Mouse (Mus musculus) midbrain, embryonic 12.5 days (tissue): ENCODE measurements at regions not wholly inside any gene's neighbourhood (a gene's known extent, or its start where the extent isn't known, plus 50 kb on each side); places are given as distances from the start of the nearest gene placed in this dataset.

Experiments
- ATAC-seq: fragments of 200-750 bp; cut with Nextera tagmentation; 2 replicates; pipeline ENCODE4 v1.8.0; 2017; ENCODE audit warnings: low read depth, moderate TSS enrichment, moderate library complexity; ENCODE audit not compliant: low FRiP score
- H3K27ac ChIP-seq: fragments of 300-500 bp; sonication (generic); replicated peaks from 2 replicates; pipeline ENCODE4 v1.5.1; 2016; ENCODE audit warnings: mild to moderate bottlenecking
- H3K27me3 ChIP-seq: fragments of 300-500 bp; sonication (generic); 2 replicates; pipeline ENCODE4 v1.6.1; 2016; ENCODE audit warnings: mild to moderate bottlenecking
- H3K36me3 ChIP-seq: fragments of 300-500 bp; sonication (generic); 2 replicates; pipeline ENCODE4 v1.6.1; 2016
- H3K4me1 ChIP-seq: fragments of 300-500 bp; sonication (generic); 2 replicates; pipeline ENCODE4 v1.6.1; 2016
- H3K4me2 ChIP-seq: fragments of 300-500 bp; sonication (generic); replicated peaks from 2 replicates; pipeline ENCODE4 v1.6.1; 2016; ENCODE audit warnings: mild to moderate bottlenecking, moderate library complexity
- H3K4me3 ChIP-seq: fragments of 300-500 bp; sonication (generic); 2 replicates; pipeline ENCODE4 v1.5.1; 2016; ENCODE audit warnings: mild to moderate bottlenecking
- H3K9ac ChIP-seq: fragments of 300-500 bp; sonication (generic); replicated peaks from 2 replicates; pipeline ENCODE4 v1.6.1; 2016; ENCODE audit warnings: mild to moderate bottlenecking, moderate library complexity
- H3K9me3 ChIP-seq: fragments of 300-500 bp; sonication (generic); 2 replicates; pipeline ENCODE4 v1.6.1; 2016; ENCODE audit warnings: mild to moderate bottlenecking
- WGBS: fragments of 180-500 bp; shearing (Covaris S2); methylation state at CpG from one replicate; pipeline ENCODE4 v1.1.7; 2016; 5-methylcytosine and 5-hydroxymethylcytosine counted together

- H3K9me3 ChIP-seq = no peaks in the 10 kb centered on the region
- H3K4me2 ChIP-seq = no peak overlapping the region
- H3K9ac ChIP-seq = no peak overlapping the region
- no peaks in the 10 kb centered on the region for H3K4me1 ChIP-seq
- no peaks in the 10 kb centered on the region for H3K36me3 ChIP-seq
- ATAC-seq = no peak
- H3K4me3 ChIP-seq = no peak overlapping the region
- H3K27ac ChIP-seq = no peak overlapping the region
- no peaks in the 10 kb centered on the region for H3K27me3 ChIP-seq
Measured at GRCm38 (mm10) chr2:108515178-108515577, 765.4 kb upstream of the Kif18a start.

GRCm38 (mm10) chr2:108529464-108529863 lies 751.1 kb upstream of the Kif18a start:
- Histone ChIP-seq H3K4me1 (no peaks in the 10 kb centered on the region), H3K9me3 (no peaks in the 10 kb centered on the region), H3K36me3 (no peaks in the 10 kb centered on the region), H3K27me3 (no peaks in the 10 kb centered on the region), H3K4me3 (no peak overlapping the region), H3K27ac (no peak overlapping the region), H3K9ac (no peak overlapping the region), H3K4me2 (no peak overlapping the region)
- peak; percentile 27; the same call in 1 of the 2 replicates for ATAC-seq
- WGBS = 74% methylated on average over 1 of the region's 1 CpGs
